Mouse (Mus musculus): ENCODE data around the gene Colec11. TPM values are rescaled to one million over a fixed set of nuclear protein-coding genes. Genes with fewer than 3 reads are reported as not detected.

The Colec11 gene
- total and polyA plus RNA-seq, 3 experiments: not detected

GRCm38 (mm10) chr12:28662628-28663027 is 39.5 kb upstream of the Colec11 start:
- no peaks in the 10 kb centered on the region for H3K9me3 ChIP-seq (replicated peaks; ENCODE audit: low read length)
- dilution Hi-C loops (cut with MboI; ENCODE audit: extremely low pct_ligation_motif_present, extremely low pct_unique_long_range_greater_than_20kb, low sequenced_read_pairs): no loop called here
- H3K27ac ChIP-seq (ENCODE audit: insufficient read depth, low read depth): no peak overlapping the region

GRCm38 (mm10) chr12:28649141-28650110 is 26.2 kb upstream of the Colec11 start, which contains the start of gene Rnaseh1:
Gene Rnaseh1, plus strand, starts transcription at chr12:28649602.
- peak within 1 kb of the TSS; percentile 88 for H3K9ac ChIP-seq (ENCODE audit: insufficient read depth, low read depth)
- peak; percentile 86 for DNase-seq (ENCODE audit: extremely low read depth)
- H3K4me2 ChIP-seq (ENCODE audit: insufficient read depth, low read depth, poor library complexity, severe bottlenecking): peak within 1 kb of the TSS; percentile 98
- no peaks in the 10 kb centered on the region for H3K9me3 ChIP-seq (replicated peaks; ENCODE audit: low read length)
- no peaks in the 10 kb centered on the region for H3K27me3 ChIP-seq (replicated peaks)
- peak; percentile 94 for TF ChIP-seq POLR2A (IDR thresholded peaks at IDR 0.05; ENCODE audit: low read depth, low read length)
- TF ChIP-seq ZMIZ1 (IDR thresholded peaks at IDR 0.05; ENCODE audit: low read depth, low read length): peak; percentile 50; the same call in 1 of the 2 replicates
- peak; percentile 77 for TF ChIP-seq MYC (IDR thresholded peaks at IDR 0.05; ENCODE audit: low read depth, low read length)
- no peak for TF ChIP-seq ZC3H11A (IDR thresholded peaks at IDR 0.05; ENCODE audit: low read depth, low read length)
- TF ChIP-seq MAZ (IDR thresholded peaks at IDR 0.05; ENCODE audit: low read depth, low read length): peak; percentile 55; the same call in 1 of the 2 replicates
- TF ChIP-seq TCF12 (IDR thresholded peaks at IDR 0.05; ENCODE audit: low read depth, low read length): peak; percentile 66; the same call in 1 of the 2 replicates
- peak; percentile 96 for TF ChIP-seq SIN3A (IDR thresholded peaks at IDR 0.05; ENCODE audit: low read length)
- TF ChIP-seq KAT2A (IDR thresholded peaks at IDR 0.05; ENCODE audit: insufficient replicate concordance, low read length): 0 out of 2 replicates have a peak, but pooled peaks have one; percentile 60
- peak; percentile 94 for TF ChIP-seq NELFE (IDR thresholded peaks at IDR 0.05; ENCODE audit: low read depth, low read length)
- no peak for TF ChIP-seq SMC3 (IDR thresholded peaks at IDR 0.05; ENCODE audit: low read depth, low read length)
- TF ChIP-seq MAFK (IDR thresholded peaks at IDR 0.05; ENCODE audit: insufficient replicate concordance, low read length): 0 out of 2 replicates have a peak, but pooled peaks have one; percentile 22
- TF ChIP-seq MXI1 (IDR thresholded peaks at IDR 0.05; ENCODE audit: low read depth, low read length): peak; percentile 98
- TF ChIP-seq EP300 (IDR thresholded peaks at IDR 0.05; ENCODE audit: low read length): no peak
- TF ChIP-seq MEF2A (IDR thresholded peaks at IDR 0.05; ENCODE audit: borderline replicate concordance, low read depth, low read length): peak; percentile 45; the same call in 1 of the 2 replicates
- TF ChIP-seq ZNF384 (IDR thresholded peaks at IDR 0.05; ENCODE audit: low read depth, low read length): no peak
- TF ChIP-seq ZKSCAN1 (IDR thresholded peaks at IDR 0.05; ENCODE audit: borderline replicate concordance, low read depth, low read length): no peak
- TF ChIP-seq HCFC1 (IDR thresholded peaks at IDR 0.05; ENCODE audit: low read depth, low read length): peak; percentile 88
- peak; percentile 96 for TF ChIP-seq ELF1 (IDR thresholded peaks at IDR 0.05; ENCODE audit: low read depth, low read length)
- peak; percentile 79; the same call in 1 of the 2 replicates for TF ChIP-seq MAX (IDR thresholded peaks at IDR 0.05; ENCODE audit: low read length)
- TF ChIP-seq TBP (conservative IDR thresholded peaks at IDR 0.05; ENCODE audit: low read depth, low read length): 0 out of 2 replicates have a peak, but pooled peaks have one; percentile 44
- H3K27ac ChIP-seq (ENCODE audit: insufficient read depth, low read depth): no peak within 1 kb of the TSS
- in situ Hi-C loops (cut with MboI; ENCODE audit: low pct_ligation_motif_present, low pct_unique_long_range_greater_than_20kb, low sequenced_read_pairs): no loop called here
- H3K79me2 ChIP-seq (replicated peaks; ENCODE audit: control insufficient read depth, extremely low read depth, insufficient read depth, poor library complexity, severe bottlenecking): peaks cover 18% of the 10 kb centered on the region
- peak within 1 kb of the TSS; percentile 77 to 93 (median 85) for H3K4me3 ChIP-seq (replicated peaks in 1 of 3; ENCODE audit: low read depth in 2 of 3, low read length in 2 of 3, poor library complexity in 1 of 3)
- H3K36me3 ChIP-seq (replicated peaks in 1 of 2; ENCODE audit: control insufficient read depth in 1 of 2, insufficient read depth in 1 of 2, low read length in 1 of 2): peaks cover 7 to 31% of the 10 kb centered on the region in 2 experiments
- dilution Hi-C loops (cut with MboI; ENCODE audit: extremely low pct_ligation_motif_present, extremely low pct_unique_long_range_greater_than_20kb, low sequenced_read_pairs): no loop called here
- peaks cover 0 to 21% of the 10 kb centered on the region in 2 experiments; a peak in 3 of 4 replicates for H3K4me1 ChIP-seq (ENCODE audit: control insufficient read depth in 1 of 2, insufficient read depth in 2 of 2)

More at GRCm38 (mm10) chr12:28662628-28663027, 39.5 kb upstream of the Colec11 start:
- in situ Hi-C loops (cut with MboI; ENCODE audit: low pct_ligation_motif_present, low pct_unique_long_range_greater_than_20kb, low sequenced_read_pairs): no loop called here
- no peak overlapping the region for H3K4me2 ChIP-seq (ENCODE audit: insufficient read depth, low read depth, poor library complexity, severe bottlenecking)
- H3K4me3 ChIP-seq (replicated peaks in 1 of 3; ENCODE audit: low read depth in 2 of 3, low read length in 2 of 3, poor library complexity in 1 of 3): no peak overlapping the region
- no peak overlapping the region for H3K9ac ChIP-seq (ENCODE audit: insufficient read depth, low read depth)
- peaks cover 27 to 43% of the 10 kb centered on the region in 2 experiments for H3K36me3 ChIP-seq (replicated peaks in 1 of 2; ENCODE audit: control insufficient read depth in 1 of 2, insufficient read depth in 1 of 2, low read length in 1 of 2)
- H3K27me3 ChIP-seq (replicated peaks): no peaks in the 10 kb centered on the region
- no peak for TF ChIP-seq NELFE (IDR thresholded peaks at IDR 0.05; ENCODE audit: low read depth, low read length)
- peak; percentile 54; the same call in 1 of the 2 replicates for TF ChIP-seq MAFK (IDR thresholded peaks at IDR 0.05; ENCODE audit: insufficient replicate concordance, low read length)
- no peak for DNase-seq (ENCODE audit: extremely low read depth)
- peaks cover 7 to 11% of the 10 kb centered on the region in 2 experiments; a peak in 3 of 4 replicates for H3K4me1 ChIP-seq (ENCODE audit: control insufficient read depth in 1 of 2, insufficient read depth in 2 of 2)
- H3K79me2 ChIP-seq (replicated peaks; ENCODE audit: control insufficient read depth, extremely low read depth, insufficient read depth, poor library complexity, severe bottlenecking): no peaks in the 10 kb centered on the region

All from CH12.LX (cell line).